Mouse (Mus musculus): Measurements from ENCODE around the gene Celf2.

GRCm38 (mm10) chr2:6553656-6554055 lies 955.7 kb downstream of the Celf2 start:
- TF ChIP-seq ZC3H11A (IDR thresholded peaks at IDR 0.05; ENCODE audit: borderline replicate concordance, low read depth, low read length) = no peak
- TF ChIP-seq ZNF384 (IDR thresholded peaks at IDR 0.05; ENCODE audit: low read depth, low read length) = no peak
- TF ChIP-seq CHD2 (IDR thresholded peaks at IDR 0.05; ENCODE audit: low read depth, low read length) = no peak
- TF ChIP-seq MAFK (IDR thresholded peaks at IDR 0.05; ENCODE audit: insufficient read depth, low read depth, low read length) = no peak
- no peak for TF ChIP-seq HCFC1 (IDR thresholded peaks at IDR 0.05; ENCODE audit: borderline replicate concordance, insufficient read depth, low read length)

Data from ES-E14 (cell line).